Mouse (Mus musculus): ENCODE results near the gene Nrp2.

The Nrp2 gene

GRCm38 (mm10) chr1:62820170-62820569 is 117.1 kb downstream of the Nrp2 start:
- DNase-seq (ENCODE audit: low read depth), result no peak

- no peak for DNase-seq (ENCODE audit: low read depth)
These were observed 118.7 kb downstream of the Nrp2 start for GRCm38 (mm10) chr1:62821509-62822398.

- no peak for DNase-seq (ENCODE audit: low read depth)
These were observed 120.6 kb downstream of the Nrp2 start for GRCm38 (mm10) chr1:62823549-62824195.

- no peak for DNase-seq (ENCODE audit: low read depth)
These were observed 123.0 kb downstream of the Nrp2 start for GRCm38 (mm10) chr1:62825822-62826765.

GRCm38 (mm10) chr1:62827316-62827715 is 124.2 kb downstream of the Nrp2 start:
- no peak for DNase-seq (ENCODE audit: low read depth)

DNA sequence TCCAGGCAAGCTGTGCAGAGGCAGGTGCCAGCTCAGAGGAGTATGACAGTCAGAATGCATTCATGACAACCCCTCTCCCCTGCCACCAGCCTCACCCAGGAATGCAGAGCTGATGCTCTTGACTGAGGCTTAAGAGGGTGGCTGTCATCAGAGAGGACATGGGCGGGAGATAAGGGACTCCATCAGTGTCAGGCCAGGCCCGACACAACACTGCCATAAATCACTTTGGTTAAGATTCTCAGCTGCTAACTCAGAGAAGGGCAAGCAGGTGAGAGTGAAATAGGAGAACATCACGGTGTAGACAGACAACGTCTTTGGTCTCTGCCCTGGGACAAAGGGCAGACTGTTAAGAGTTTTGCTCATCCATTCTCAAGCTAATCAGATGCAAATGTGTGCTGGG is 125.1 kb downstream of the Nrp2 start:
- DNase-seq (ENCODE audit: low read depth), result no peak

DNA sequence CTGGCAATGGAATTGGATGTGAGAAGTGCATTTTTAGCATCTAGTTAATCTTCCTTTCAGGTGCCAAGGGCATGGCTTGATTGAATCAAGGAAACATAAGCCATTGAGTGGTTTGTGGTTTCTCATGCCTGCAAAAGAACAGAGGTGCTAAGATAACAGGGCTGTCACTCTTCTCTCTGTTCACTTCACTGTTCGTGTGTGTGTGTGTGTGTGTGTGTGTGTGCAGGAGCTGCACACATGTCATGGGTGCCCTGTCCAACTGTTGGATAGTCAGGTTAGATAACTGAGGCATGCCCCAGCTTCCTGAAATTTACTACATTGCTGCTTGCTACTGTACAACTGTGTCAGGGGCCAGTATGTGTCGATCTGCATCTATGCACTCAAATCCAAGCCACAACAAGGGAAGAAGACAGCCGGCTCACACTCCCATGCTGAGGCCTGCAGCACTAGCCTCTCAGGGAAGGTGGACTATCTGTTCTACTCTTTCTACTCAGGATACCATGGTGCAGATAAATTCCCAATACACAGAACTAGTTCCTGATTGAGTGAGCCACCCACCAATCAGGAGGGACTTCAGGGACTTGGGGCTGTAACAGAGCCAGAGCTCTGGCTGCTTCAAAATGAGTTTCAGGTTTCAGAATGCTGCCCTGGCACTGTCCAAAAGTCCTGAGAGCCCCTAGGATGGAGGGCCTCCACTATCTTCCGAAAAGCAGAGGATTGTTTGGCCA is 126.8 kb downstream of the Nrp2 start:
- DNase-seq (ENCODE audit: low read depth), result no peak

GRCm38 (mm10) chr1:62830418-62830769 is 127.3 kb downstream of the Nrp2 start:
- no peak for DNase-seq (ENCODE audit: low read depth)

- no peak for DNase-seq (ENCODE audit: low read depth)
These were observed 128.8 kb downstream of the Nrp2 start for GRCm38 (mm10) chr1:62831725-62832455.

GRCm38 (mm10) chr1:62833356-62833755 is 130.3 kb downstream of the Nrp2 start:
- DNase-seq (ENCODE audit: low read depth), result no peak

DNA sequence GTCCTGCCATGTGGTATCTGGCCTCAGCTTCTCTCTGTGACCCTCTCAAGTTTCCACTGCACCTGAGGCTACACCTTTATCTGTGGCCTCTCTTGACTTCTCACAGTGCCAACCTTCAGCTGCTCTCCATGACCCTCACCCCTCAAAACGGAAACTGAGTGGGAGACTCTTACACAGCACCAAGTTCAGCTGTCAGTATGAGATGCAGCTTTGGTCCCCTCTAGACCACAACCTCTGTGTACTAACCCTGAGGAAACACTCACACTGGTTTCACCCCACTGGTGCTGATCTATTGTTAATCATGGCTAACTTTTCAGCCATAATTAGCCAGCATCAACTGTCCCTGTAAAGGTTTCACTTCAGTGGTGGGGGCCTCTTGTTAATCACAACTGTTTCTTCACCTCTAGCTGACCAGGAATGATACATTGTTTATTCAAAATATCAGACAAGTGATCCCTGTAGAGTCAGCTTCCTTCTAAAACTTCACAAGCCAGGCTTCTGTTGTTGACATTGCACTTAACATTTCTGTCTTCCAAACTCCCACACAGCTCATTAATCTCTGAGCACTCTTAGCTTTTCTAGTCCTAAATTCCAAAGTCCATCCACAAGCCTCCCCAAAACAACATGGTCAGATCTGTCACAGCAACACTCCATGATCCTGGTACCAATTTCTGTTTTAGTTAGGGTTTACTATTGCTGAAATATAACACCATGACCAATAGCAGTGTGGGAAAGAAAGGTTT is 131.5 kb downstream of the Nrp2 start:
- DNase-seq (ENCODE audit: low read depth), result no peak

GRCm38 (mm10) chr1:62838083-62838482 is 135.0 kb downstream of the Nrp2 start:
- DNase-seq (ENCODE audit: low read depth), result no peak

DNA sequence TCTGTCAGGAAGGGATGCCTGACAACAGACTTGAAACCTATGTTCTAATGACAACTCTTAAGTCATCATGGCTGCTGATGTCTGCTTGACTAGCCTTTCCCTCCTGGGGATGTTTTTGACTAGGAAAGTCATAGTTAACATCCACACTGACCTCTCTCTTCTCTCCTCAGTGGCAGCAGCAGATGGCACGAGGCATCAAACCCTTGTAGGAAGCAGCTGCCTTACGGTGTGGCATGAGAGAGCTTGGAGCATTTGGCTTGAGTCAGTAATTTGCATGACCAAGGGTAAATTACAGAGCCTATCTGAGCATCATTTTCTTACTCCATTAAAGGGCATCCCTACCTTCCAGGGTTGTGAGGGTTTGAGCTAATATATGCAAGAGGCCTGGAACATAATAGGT is 135.5 kb downstream of the Nrp2 start:
- DNase-seq (ENCODE audit: low read depth), result no peak

GRCm38 (mm10) chr1:62843215-62843614 is 140.1 kb downstream of the Nrp2 start:
- no peak for DNase-seq (ENCODE audit: low read depth)

- no peak for DNase-seq (ENCODE audit: low read depth)
These were observed 148.2 kb downstream of the Nrp2 start for GRCm38 (mm10) chr1:62850990-62851940.

DNA sequence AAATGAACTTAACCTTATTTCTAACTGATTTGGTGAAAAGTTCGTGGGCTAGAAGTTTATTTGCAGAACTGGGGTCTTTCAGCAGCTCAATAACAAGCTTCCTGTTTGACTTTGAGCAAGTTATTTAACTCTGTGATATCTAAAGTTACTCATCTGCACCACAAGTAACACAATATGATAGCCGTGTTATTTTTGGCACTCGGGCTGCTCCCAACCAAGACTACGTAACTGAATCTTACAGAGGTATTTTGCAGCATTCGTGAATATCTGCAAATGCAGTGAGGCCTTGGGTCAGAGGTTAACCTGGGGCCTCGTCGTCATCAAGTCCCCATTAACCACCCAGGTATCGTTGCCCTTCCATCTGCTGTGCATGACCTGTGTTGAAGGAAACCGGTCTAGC is 150.3 kb downstream of the Nrp2 start:
- DNase-seq (ENCODE audit: low read depth), result no peak

DNA sequence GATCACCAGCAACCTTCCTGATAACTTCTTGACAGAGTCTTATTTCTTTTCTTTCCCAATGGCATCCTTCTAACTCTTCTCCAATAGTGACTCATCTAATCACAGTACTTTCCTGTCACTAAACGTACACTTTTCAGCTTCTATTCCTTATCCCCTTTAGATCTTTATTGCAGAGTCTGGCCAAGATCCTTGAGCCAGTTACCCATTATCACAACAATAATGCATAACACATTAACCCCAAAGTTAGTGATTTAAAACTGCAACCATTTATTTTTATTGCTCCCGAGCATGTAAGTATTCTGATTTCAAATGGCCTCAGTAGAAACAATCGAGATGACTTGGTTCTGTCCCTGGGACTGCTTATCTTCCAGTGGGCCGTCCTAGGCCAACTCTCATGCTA is 150.9 kb downstream of the Nrp2 start:
- no peak for DNase-seq (ENCODE audit: low read depth)

GRCm38 (mm10) chr1:62859098-62859497 is 156.0 kb downstream of the Nrp2 start:
- no peak for DNase-seq (ENCODE audit: low read depth)

Measured in c-Kit-positive CD71-positive TER-119-negative erythroid progenitor cells, embryonic 14.5 days (primary cell).